Mouse (Mus musculus): ENCODE data around the gene Fam198b.

- TF ChIP-seq CTCF (IDR thresholded peaks at IDR 0.05; ENCODE audit: insufficient read depth, low read depth, low read length) (no peak), POLR2A (IDR thresholded peaks at IDR 0.05; ENCODE audit: insufficient read depth, low read depth, low read length) (no peak)
These were observed 42.7 kb downstream of the Fam198b start for GRCm38 (mm10) chr3:79927050-79927449.

Measured in olfactory bulb, adult 2 months (tissue).